Comparison of ENCODE assay signal across 10 mouse cellular contexts in genomic region chr10:13569818-13570217, GRCm38 (mm10). TPM values are rescaled to one million over a fixed set of nuclear protein-coding genes. Genes with fewer than 3 reads are reported as not detected.
DNase-seq lines count a peak whose midpoint lies in the region; ATAC-seq and TF ChIP-seq lines count a peak whose summit lies in the region.
"Had no signal": no experiment of that assay in that cellular context is flagged by ENCODE, and none has a peak within 500 bp of the region (broad histone marks: within the 10 kb centered on the region; RNA-seq: fewer than 3 reads in every experiment).

No protein-coding gene starts in this region.

- H3K27ac ChIP-seq in cerebellum, adult 2 months (ENCODE audit: insufficient read depth, low read length) = no peak overlapping the region
- H3K27ac ChIP-seq in hindbrain, embryonic 16.5 days (ENCODE audit: low read depth, low read length) = no peak overlapping the region
- H3K27ac ChIP-seq in olfactory bulb, adult 2 months (ENCODE audit: insufficient read depth, low read depth, low read length) = peak overlapping the region; percentile 71
- H3K27ac ChIP-seq: kidney, postnatal 0 days; stomach, embryonic 15.5 days had no signal

- peak; percentile 63 to 64 for DNase-seq in cerebellum, postnatal 10 days
- DNase-seq in cerebellum, adult 2 months = no peak
- no peak for DNase-seq in embryo, embryonic 10 days (ENCODE audit: low spot score)
- no peak for DNase-seq in lung, adult 18-20 months

- ATAC-seq in megakaryocyte, adult 5-6 weeks (ENCODE audit: poor library complexity, severe bottlenecking) = no peak
- ATAC-seq in hindbrain, embryonic 16.5 days = peak; percentile 68

- H3K4me1 ChIP-seq in cerebellum, adult 2 months (ENCODE audit: control insufficient read depth, insufficient read depth, low read length) = no peaks in the 10 kb centered on the region
- H3K4me1 ChIP-seq in megakaryocyte, embryonic 14.5 days = peaks cover 16% of the 10 kb centered on the region
- peaks cover 6% of the 10 kb centered on the region for H3K4me1 ChIP-seq in hindbrain, embryonic 16.5 days (ENCODE audit: control insufficient read depth, insufficient read depth, low read depth, low read length)
- H3K4me1 ChIP-seq in olfactory bulb, adult 2 months (ENCODE audit: control insufficient read depth, insufficient read depth, low read length) = peaks cover 27% of the 10 kb centered on the region
- H3K4me1 ChIP-seq: stomach, embryonic 15.5 days had no signal

- H3K36me3 ChIP-seq in megakaryocyte, embryonic 14.5 days (replicated peaks; ENCODE audit: low read length) = no peaks in the 10 kb centered on the region
- H3K36me3 ChIP-seq in hindbrain, embryonic 16.5 days (ENCODE audit: control insufficient read depth, insufficient read depth, low read length) = no peaks in the 10 kb centered on the region
- H3K36me3 ChIP-seq: stomach, embryonic 15.5 days had no signal

- no peak for TF ChIP-seq CTCF in cerebellum, adult 2 months (IDR thresholded peaks at IDR 0.05; ENCODE audit: borderline replicate concordance, insufficient read depth, low read depth, low read length)
- no peak for TF ChIP-seq CTCF in olfactory bulb, adult 2 months (IDR thresholded peaks at IDR 0.05; ENCODE audit: insufficient read depth, low read depth, low read length)

- H3K4me3 ChIP-seq in cerebellum, adult 2 months (replicated peaks; ENCODE audit: insufficient read depth, low read depth, low read length) = no peak overlapping the region
- H3K4me3 ChIP-seq in megakaryocyte, embryonic 14.5 days (replicated peaks) = peak overlapping the region; percentile 59
- no peak overlapping the region for H3K4me3 ChIP-seq in hindbrain, embryonic 16.5 days (ENCODE audit: low read length)
- H3K4me3 ChIP-seq in olfactory bulb, adult 2 months (ENCODE audit: insufficient read depth, low read depth, low read length) = no peak overlapping the region
- H3K4me3 ChIP-seq: stomach, embryonic 15.5 days had no signal

- no peak overlapping the region for H3K9ac ChIP-seq in hindbrain, embryonic 16.5 days (ENCODE audit: low read depth, low read length)
- H3K9ac ChIP-seq: stomach, embryonic 15.5 days had no signal

- H3K9me3 ChIP-seq in megakaryocyte, embryonic 14.5 days = no peaks in the 10 kb centered on the region
- H3K9me3 ChIP-seq in hindbrain, embryonic 16.5 days (ENCODE audit: control insufficient read depth, low read length) = no peaks in the 10 kb centered on the region
- H3K9me3 ChIP-seq: stomach, embryonic 15.5 days had no signal

- no peak for TF ChIP-seq POLR2A in cerebellum, adult 2 months (IDR thresholded peaks at IDR 0.05; ENCODE audit: borderline replicate concordance, insufficient read depth, low read length)
- TF ChIP-seq POLR2A in olfactory bulb, adult 2 months (IDR thresholded peaks at IDR 0.05; ENCODE audit: insufficient read depth, low read depth, low read length) = no peak

- H3K4me2 ChIP-seq in hindbrain, embryonic 16.5 days (ENCODE audit: low read length) = no peak overlapping the region
- H3K4me2 ChIP-seq: stomach, embryonic 15.5 days had no signal

- no peaks in the 10 kb centered on the region for H3K27me3 ChIP-seq in cerebellum, adult 2 months (ENCODE audit: control insufficient read depth, insufficient read depth, low read length)
- no peaks in the 10 kb centered on the region for H3K27me3 ChIP-seq in megakaryocyte, embryonic 14.5 days (replicated peaks)
- H3K27me3 ChIP-seq in hindbrain, embryonic 16.5 days (replicated peaks; ENCODE audit: control insufficient read depth, insufficient read depth, low read length) = no peaks in the 10 kb centered on the region
- H3K27me3 ChIP-seq: stomach, embryonic 15.5 days had no signal

- 44% methylated on average over 7 of the region's 7 CpGs for WGBS in cerebellum, adult 2 months
- 33% methylated on average over 7 of the region's 7 CpGs for WGBS in hindbrain, embryonic 16.5 days
- WGBS in olfactory bulb, adult 2 months = 11% methylated on average over 7 of the region's 7 CpGs

RNA-seq across cellular contexts. Expression of gene Pex3, which starts 16.9 kb away (rescaled TPM):
- polyA plus RNA-seq in cerebellum, adult 2 months (2012; rRNA removed) = 27.5 and 30.2 TPM in 2 replicates
- 3.0 and 7.9 TPM in 2 replicates for polyA plus RNA-seq in megakaryocyte, embryonic 14.5 days (2012; ENCODE audit: insufficient read depth, low replicate concordance)
- total RNA-seq in megakaryocyte, adult 5-6 weeks (2015) = 38.1 and 38.8 TPM in 2 replicates
- total RNA-seq in megakaryocyte, adult 5-6 weeks (2017) = 23.7 and 25.5 TPM in 2 replicates
- polyA plus RNA-seq in hindbrain, embryonic 16.5 days (2015; fragmentation: Nextera tagmentation; extraction: Ambion mirVana) = 29.5 and 31.0 TPM in 2 replicates
- not detected in 2 replicates for polyA plus RNA-seq in olfactory bulb, adult 2 months (2012; ENCODE audit: insufficient read depth, insufficient read length, low replicate concordance, missing spikeins)

RNA-seq across cellular contexts. Expression of gene Adat2, which starts 17.1 kb away (rescaled TPM):
- 6.2 and 7.2 TPM in 2 replicates for polyA plus RNA-seq in cerebellum, adult 2 months (2012; rRNA removed)
- polyA plus RNA-seq in megakaryocyte, embryonic 14.5 days (2012; ENCODE audit: insufficient read depth, low replicate concordance) = 1.3 TPM in 1 of 2 replicates, not detected in the other
- total RNA-seq in megakaryocyte, adult 5-6 weeks (2015) = 4.1 and 5.4 TPM in 2 replicates
- total RNA-seq in megakaryocyte, adult 5-6 weeks (2017) = 1.6 and 2.2 TPM in 2 replicates
- polyA plus RNA-seq in hindbrain, embryonic 16.5 days (2015; fragmentation: Nextera tagmentation; extraction: Ambion mirVana) = 1.6 and 1.8 TPM in 2 replicates
- not detected in 2 replicates for polyA plus RNA-seq in olfactory bulb, adult 2 months (2012; ENCODE audit: insufficient read depth, insufficient read length, low replicate concordance, missing spikeins)

Comparison
In these comparisons a context has a peak if more than half of its experiments do, and no peak if none do; other contexts are left out.
1. DNase-seq: peak in cerebellum, postnatal 10 days (2 of 2); none in cerebellum, adult 2 months (0 of 2), embryo, embryonic 10 days (single experiment) and lung, adult 18-20 months (0 of 2).